Mouse (Mus musculus): ENCODE measurements around the gene Ccl9.

The Ccl9 gene

DNA sequence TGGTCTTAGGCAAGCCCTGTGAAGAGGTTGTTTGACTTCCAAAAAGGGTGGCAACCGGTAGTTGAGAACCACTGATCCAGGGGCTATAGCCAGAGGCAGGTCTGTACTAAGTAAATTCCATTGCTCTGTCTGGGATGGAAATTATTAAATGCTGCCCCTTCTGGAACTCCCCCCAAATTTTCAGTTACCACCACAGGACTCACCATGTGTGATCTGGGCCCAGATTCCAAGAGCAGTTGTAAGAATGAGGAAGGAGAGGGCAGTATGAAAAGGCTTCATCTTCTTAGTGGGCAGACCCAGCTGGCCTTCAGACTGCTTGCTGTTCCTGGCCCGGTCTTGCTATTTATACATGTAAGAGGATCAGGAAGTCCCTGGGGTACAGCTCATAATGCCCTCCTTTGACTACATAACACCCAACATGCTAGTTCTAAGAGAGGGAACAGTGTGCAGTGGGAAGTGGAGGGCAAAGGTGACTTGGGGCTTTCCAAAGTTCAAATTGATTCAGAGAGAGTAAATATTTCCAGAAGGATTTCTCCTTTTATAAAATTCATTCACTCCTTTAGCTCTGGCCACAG is at the start of gene Ccl9:
Gene Ccl9, minus strand, starts transcription at position 451 of the 575 bp plus-strand sequence.
- no peak for DNase-seq (ENCODE audit: low spot score)

DNA sequence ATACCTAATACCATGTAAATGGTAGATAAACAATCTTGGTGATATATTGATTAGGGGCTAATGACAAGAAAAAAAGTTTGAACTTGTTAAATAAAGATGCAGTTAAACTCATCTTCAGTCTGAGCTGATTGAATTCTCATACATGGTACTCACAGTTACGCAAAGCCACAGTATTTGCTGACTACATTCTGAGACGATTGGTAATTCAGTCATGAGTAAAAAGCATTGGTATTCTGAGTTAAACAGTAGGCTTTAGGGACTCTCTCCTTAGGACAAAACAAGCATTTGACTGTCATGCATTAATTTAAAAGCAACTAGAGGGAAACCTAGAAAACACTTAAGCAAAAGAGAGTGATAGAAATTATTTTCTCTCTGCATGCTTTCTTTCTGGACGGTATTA is 45.1 kb upstream of the Ccl9 start:
- DNase-seq (ENCODE audit: low spot score): no peak

DNA sequence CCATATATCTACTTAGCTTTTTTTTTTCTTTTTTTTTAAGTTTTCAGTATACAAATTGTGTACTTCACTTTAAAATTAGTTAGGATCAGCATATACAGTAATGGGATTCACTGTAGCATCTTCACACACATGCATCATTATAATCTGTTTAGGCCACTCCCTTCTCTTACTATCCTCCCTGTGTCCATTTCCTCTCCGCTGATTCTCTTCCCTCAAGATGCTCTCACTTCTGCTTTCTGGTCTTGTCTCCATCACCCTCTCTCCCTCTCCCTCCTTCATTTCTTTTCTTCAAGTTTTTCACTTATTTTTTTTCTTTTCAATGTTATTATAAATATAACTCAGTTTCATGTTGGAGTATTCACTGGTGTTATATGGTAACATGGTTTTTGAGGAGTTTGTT is 40.6 kb upstream of the Ccl9 start:
- DNase-seq (ENCODE audit: low spot score): no peak

DNA sequence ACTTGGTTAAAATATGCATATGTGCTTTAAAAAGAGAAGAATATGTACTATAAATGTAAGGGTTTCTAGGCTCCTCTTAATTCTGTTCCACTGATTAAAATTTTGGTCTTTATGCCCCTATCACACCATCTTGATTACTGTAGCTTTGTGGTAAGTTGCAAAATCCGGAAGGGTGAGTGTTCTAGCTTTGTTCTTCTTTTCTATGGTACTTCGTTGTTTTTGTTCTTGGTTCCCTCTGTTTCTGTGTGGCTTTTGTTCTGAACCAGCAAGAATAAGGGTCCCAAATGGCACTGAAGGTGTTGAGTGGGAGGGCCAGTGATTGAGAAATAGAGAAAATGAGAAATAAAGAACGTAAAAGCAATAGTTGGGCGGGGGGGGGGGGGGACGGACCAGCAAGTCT is 39.8 kb upstream of the Ccl9 start:
- DNase-seq (ENCODE audit: low spot score): no peak

DNA sequence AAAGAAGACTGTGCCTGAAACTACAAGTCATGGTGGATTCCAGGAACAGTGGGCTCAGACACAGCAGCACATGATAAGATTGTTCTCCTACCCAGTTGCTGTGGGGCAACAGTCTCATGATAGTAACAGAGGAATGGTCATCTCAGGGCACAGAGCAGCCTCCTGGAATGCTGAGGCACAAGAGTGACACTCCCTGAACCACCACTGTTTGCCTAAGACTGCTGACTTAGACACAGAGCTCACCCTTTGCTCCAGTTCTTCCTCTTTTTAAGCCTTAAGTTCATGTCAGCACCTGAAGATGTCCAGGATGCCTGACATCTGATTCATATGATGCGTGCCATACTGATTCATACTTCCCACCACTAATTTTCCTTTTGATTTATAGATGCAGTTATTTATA is 38.1 kb upstream of the Ccl9 start:
- DNase-seq (ENCODE audit: low spot score): no peak

DNA sequence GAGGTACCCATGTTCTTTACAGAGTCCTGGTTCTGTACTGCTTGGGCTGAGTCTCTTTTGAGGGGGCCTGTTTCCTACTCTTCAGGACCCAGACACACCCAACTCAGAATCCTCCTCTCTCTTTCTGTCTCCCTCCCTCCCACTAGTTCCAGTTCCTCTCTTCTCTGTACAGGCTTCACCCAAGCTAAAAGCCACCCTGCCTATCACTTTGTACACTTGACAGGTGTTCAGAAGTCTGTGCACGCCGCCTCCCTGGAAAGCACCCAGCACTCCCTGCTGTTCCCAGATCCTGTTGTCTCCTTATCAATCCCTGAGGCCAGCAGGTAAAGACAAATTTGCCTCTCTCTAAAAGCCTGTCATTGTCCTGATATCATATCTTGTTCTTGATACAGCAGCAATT is 32.5 kb upstream of the Ccl9 start:
- DNase-seq (ENCODE audit: low spot score): no peak

DNA sequence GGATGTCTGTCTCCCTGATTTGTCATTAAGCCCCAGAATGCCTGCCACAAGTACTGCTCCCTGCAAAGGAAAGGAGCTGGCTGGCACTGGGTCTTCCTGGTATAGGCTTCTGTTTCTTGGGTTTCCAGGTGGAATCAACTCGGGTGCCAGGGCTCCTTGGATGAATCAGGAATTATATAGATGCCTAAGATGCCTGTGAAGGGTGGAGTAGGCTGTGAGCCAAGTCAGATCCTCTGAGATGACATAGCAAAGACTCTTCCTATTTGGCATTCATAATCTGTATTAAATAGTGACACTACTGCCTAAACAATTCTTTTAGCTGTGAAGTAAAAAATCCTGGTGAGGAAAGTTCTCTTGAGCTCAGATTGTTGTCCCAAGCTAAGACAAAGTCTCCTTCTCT is 28.0 kb upstream of the Ccl9 start:
- no peak for DNase-seq (ENCODE audit: low spot score)

DNA sequence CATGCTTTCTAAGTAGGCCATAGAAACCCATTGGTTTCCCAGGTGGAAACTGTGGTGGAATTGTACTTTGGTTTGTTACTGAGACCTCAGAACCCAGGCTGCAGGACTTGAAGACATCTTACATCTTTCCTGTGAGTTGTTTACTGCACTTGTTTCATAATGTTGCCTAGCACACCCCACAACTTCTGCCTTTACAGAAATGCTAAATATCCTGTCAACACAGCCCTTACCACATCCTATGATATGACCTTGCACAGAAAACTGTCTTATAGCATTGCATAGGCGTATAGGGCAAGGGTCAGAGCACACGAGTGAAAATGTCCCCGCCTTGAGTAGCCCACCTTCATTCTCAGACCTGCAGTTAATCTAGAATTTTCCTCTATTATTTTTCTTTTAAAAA is 27.1 kb upstream of the Ccl9 start:
- no peak for DNase-seq (ENCODE audit: low spot score)

DNA sequence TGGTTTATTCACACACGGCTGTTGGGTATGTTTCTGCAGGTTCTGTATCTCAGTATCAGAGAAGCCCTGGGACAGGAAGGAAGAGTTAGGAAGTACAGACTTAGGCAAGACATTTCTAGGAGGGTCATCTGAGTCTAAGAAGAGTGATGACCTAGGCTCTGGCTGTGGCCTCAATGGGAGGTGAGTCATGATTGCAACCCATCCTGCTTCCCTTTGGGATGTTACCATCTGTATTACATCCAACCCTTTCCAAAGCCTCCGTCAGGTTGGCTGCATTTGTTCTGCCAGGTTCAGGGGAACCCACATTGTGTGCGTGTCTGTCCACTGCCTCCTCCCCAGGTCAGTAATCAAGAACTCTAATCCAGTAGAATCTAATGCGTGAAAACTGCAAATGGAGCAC is 26.3 kb upstream of the Ccl9 start:
- DNase-seq (ENCODE audit: low spot score): no peak

DNA sequence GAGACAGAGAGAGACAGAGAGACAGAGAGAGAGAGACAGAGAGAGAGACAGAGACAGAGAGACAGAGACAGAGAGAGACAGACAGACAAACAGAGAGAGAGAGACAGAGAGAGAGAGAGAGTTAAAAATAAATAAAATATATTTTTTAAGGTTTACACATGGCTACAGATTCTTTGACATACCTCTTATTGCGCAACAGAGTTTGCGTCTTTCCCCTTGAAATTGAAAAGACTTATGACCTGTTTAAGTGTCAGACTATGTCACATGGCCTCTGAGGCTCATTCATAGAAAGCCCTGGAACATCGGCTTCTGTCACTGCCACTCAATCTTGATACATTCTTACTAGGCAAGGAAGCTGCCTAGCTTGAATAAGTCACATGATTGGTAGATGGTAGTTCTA is 25.0 kb upstream of the Ccl9 start:
- DNase-seq (ENCODE audit: low spot score): no peak

DNA sequence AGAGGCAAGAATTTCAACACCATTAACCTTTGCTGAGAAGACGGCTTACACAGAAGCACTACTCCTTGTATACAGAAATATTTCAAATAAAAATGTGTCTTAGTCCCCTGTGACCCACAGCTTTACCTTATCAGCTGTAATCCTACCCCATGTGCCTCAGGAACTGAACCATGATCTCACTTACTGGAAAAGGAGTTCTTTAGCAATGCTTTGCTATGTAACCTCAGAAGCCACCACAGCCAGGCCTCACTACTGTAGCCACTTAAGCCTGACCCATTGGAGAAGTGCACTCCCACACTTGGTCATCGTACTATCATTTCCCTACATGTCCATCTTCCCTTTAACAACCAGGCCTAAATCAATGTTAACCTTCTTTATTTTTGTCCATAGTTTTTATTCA is 22.1 kb upstream of the Ccl9 start:
- DNase-seq (ENCODE audit: low spot score): no peak

DNA sequence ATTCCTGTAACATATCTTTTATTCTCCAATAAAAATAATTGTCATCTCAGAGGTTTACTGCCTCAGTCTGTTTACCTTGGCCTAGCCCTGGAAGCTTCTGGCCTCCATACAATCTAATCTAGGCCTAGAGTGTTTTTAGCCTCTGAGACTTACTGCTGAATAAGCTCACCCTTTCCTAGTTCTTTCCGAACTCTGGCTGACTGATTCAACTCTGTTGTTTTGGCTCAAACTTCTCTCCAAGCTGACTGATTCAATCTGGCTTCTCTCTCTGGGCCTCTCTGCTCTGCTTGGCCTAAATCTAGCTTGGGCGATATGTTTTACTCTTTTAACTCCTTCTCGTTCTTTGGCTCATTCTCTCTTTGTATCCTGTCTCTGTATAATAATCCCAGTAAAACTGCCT is 20.6 kb upstream of the Ccl9 start:
- DNase-seq (ENCODE audit: low spot score): no peak

DNA sequence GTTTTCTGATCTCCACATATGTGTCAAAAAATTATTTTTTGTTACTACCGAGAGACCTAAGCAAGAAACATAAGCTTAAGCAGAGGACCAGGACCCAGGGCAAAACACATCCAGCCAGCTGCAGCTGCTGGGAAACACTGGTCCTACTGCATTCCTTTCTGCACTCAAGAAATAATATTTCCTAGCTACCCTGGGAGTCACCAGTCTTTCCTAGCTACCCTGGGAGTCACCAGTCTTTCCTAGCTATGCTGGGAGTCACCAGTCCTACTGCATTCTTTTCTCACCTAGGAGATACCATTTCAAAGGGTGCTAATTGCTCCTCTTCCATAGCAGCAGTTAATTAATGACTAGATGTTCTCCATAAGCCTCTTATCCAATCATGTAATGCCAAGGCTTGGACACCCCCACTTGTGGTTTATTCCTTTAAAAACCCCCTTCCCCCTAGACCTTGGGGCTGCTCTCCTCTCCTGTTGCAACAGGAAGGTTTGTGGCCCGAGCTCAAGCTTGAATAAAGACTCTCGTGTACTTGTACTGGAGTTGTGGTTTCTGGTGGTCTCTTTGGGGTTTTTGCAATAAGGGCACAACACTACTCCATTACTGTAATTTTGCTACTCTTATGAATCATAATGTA is 19.9 kb upstream of the Ccl9 start:
- no peak for DNase-seq (ENCODE audit: low spot score)

DNA sequence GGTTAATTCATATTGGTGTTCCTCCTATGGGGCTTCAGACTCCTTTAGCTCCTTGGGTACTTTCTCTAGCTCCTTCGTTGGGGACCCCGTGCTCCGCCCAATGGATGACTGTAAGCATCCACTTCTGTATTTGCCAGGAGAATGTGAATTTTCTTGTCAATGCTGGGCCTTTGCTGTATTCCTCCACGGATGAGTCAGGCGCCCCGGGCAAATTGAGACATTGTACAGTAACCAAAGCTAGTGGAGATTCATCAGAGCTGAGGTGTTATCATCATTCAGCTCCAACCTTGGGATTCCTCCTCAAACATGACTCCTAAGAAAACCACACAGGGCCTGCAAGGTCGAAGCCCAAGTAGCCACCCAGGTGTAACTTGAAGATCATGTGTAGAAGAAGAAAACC is 19.4 kb upstream of the Ccl9 start:
- no peak for DNase-seq (ENCODE audit: low spot score)

DNA sequence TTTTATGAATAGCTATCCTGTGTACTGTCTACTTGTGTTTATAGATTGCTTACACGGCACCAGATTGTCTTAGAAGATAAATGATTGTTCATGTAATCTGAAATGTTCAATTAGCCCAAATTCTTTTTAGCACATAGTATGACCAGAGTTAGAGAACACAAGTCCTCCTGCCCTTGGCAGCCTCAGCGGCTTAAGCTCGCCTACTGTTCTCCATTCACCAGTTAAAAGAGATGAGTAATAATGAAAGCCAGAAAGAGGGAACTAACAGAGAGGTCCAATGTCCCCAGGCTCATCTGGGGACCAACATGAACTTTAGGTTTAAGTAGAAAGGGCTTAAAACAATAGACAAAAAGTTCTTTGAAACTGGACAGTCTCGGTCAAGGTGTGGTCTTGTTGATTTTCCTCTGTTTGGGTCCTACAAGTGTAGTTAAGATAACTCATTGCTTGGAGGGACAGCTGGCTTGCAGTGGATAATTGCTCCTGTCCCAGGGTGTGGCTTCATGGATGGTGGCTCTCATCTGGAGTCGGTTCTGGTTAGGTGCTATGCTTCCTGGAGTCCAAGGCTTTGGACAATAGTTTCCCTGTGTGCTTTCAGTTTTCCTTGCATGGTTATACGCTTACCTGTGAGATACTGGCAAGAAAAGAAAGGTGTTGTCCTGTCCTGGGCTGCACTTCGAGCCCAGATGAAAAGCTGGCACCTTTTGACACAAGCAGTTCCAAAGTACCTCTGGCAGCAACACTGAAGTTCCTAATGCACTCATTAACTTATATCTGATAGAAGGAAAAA is 17.4 kb upstream of the Ccl9 start:
- DNase-seq (ENCODE audit: low spot score): no peak

DNA sequence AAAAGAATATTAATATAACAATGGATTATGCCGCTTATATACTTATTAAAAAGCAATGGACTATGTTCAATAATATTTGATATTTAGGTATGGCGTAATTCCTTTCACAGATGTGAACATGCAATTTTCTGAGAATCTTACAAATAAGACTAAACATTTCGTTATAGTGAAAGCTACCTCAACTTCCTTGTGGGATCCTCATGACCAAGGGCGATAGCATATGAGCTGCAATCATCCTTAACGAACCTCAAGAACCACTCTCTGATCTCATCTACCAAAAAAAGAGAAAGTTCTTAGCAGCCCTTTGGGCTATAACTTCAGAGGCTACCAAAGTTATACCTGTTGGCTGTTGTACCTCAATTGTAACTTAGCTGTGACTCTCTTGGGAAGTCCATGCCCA is 15.0 kb upstream of the Ccl9 start:
- no peak for DNase-seq (ENCODE audit: low spot score)

DNA sequence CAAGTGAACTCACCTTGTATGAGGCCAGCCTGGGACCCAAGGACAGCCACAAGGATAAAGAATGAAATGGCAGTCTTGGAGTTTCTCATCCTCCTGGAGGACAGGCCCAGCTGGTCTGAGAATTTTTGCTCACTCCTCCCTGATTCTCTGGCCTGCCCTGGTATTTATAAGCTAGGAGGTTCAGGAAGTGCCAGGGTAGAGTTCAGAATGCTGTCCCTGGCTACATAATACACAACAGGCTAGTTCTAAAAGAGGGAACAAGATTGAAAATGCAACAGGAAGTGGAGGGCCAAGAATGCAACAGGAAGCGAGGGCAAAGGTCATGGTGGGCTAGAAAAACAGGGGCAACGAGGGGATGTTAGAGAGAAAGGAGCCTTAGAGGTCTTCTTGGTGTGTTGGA is 14.4 kb upstream of the Ccl9 start, which contains the start of gene Ccl6:
Gene Ccl6, minus strand, starts transcription at position 235 of the 400 bp plus-strand sequence.
- DNase-seq (ENCODE audit: low spot score): no peak

DNA sequence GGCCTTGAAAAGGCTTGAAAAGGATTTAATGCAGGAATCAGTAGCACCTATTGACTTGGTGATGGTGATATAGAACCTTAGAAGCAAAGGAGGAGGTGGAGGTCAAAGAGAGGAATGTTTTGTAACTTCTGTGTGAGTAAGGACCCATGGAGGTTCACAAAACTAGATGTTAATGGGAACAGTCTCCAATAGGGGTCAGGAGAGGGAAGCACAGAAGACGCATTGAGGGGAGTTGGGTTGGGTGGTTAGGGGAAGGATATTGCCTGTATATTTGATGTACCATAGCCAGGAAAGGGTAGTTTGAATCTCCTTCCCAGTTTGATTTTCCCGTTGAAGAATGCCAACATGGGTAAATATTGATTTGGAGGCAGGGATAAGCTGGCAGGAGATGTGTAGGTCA is 5.8 kb upstream of the Ccl9 start:
- no peak for DNase-seq (ENCODE audit: low spot score)

DNA sequence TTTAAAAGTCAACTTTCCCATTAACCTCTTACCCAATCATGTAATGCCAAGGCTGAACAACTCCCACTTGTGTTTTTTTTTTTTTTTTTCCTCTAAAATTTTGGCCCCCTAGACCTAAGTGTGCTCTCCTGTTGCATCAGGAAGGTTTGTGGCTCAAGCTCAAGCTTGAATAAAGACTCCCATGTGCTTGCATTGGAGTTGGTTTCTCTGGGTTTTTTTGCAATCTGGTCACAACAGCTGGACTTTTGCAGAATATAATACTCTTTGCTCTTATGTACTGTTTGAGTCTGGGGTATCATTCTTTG is 5.0 kb upstream of the Ccl9 start:
- DNase-seq (ENCODE audit: low spot score): no peak

DNA sequence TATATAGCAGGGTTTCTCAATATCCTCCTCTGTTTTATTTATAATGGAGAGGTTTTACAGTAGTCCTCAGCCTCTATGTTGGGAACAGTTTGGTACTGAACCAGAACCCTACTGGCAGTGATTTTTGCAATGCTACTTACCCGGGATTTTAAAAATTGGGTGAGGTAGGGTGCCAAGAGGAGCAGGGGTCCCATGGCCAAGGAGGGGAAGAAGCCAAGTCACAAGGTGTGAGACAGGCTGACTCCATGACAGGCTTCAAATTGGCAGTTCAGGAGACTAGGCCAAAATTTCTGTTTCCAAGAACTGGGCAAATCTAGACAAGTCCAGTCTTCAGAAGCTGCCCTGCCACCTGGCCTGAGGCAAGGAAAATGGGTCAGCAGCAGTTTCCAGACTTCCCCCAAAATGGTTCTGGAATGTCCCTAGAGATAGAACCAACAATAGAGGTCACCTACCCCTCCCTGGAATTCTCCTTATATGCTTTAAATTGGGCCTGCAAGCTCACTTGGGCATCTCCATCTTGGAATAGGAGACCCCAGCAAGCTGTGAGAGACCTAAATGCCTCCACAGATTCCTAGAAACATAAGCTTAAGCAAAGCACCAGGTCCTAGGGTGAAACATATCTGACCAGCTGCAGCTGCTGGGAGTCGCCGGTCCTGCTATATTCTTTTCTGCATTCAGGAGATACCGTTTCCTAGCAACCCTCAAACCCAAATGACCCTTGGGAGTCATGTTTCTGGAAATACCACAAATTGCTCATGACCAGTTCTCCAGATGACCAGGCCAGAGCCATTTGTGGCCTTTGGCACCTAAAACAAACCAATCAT is 4.4 kb upstream of the Ccl9 start:
- no peak for DNase-seq (ENCODE audit: low spot score)

DNA sequence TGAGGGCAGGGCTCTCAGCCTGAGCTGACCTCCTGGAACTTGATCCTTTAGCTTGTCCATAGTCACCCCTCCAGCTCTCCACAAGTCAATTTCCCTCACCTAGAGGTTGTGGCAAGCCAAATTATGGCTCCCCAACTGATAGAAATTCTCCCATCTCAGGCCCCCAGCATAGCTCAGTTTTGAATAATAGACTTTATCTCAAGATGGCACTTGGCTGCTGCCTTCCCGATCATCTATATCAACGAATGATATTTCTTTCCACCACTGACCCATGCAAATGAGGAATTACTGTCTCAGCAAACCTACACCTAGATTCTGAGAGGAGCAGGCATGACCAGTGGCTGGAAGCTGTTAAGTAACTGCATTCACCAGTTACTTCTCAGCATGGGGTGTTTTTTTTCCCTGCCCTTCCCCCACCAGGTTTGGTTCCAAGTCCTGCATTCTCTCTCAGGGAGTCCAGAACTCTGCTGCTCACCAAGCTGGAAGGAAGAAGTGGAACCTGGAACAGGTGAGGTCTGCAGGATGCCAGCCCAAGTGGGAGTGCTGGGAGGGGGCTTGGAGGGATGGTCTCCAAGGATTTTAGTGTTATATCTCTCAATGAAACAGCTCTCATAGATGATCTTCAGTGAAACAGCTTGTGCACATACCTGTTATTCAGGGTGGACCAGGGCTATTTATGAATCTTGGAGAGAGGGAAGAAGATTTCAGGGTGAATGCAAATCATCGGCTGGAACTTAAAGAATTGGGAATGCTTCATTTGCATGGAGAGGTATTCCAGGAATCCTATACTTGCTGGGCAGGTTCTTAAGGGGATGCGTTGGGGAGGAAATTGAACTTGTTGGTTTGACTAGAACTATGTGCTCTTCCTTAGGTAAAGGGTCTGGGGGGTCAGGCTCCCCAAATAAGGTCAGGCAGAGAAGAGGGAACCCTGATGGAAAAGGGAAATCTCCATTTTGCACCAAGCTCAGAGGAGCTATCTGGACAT is 3.5 kb upstream of the Ccl9 start:
- DNase-seq (ENCODE audit: low spot score): no peak
